Mouse (Mus musculus): ENCODE results near the gene Cux1.

GRCm38 (mm10) chr5:136552832-136553231 lies 14.5 kb downstream of the Cux1 start:
- TF ChIP-seq CTCF (IDR thresholded peaks at IDR 0.05; ENCODE audit: extremely low read depth, insufficient read depth, low read length) (no peak), POLR2A (IDR thresholded peaks at IDR 0.05; ENCODE audit: extremely low read depth, insufficient read depth, low read length) (no peak)
